Mouse (Mus musculus) midbrain, postnatal 0 days (tissue): ENCODE measurements around the gene Nell2. TPM values are rescaled to one million over a fixed set of nuclear protein-coding genes. Genes with fewer than 3 reads are reported as not detected.

Experiments
- ATAC-seq: fragments of 200-750 bp; cut with Nextera tagmentation; 2 replicates; pipeline ENCODE4 v1.8.0; 2017; ENCODE audit warnings: moderate number of reproducible peaks, mild to moderate bottlenecking, moderate TSS enrichment, moderate library complexity; ENCODE audit not compliant: low FRiP score
- DNase-seq: peaks from one replicate; pipeline ENCODE4 v3.0.0-alpha.2; 2015; ENCODE audit warnings: low spot score
- H3K27ac ChIP-seq: fragments of 300-500 bp; sonication (generic); 2 replicates; pipeline ENCODE4 v1.5.1; 2014; ENCODE audit warnings: low read depth, mild to moderate bottlenecking, low read length, mixed read lengths
- H3K27me3 ChIP-seq: fragments of 300-500 bp; sonication (generic); 2 replicates; pipeline ENCODE4 v1.6.1; 2014; ENCODE audit warnings: low read length, control low read depth, mixed read lengths; ENCODE audit not compliant: insufficient read depth
- H3K36me3 ChIP-seq: fragments of 300-500 bp; sonication (generic); 2 replicates; pipeline ENCODE4 v1.6.1; 2014; ENCODE audit warnings: low read length, control low read depth, mixed read lengths; ENCODE audit not compliant: insufficient read depth
- H3K4me1 ChIP-seq: fragments of 300-500 bp; sonication (generic); 2 replicates; pipeline ENCODE4 v1.6.1; 2014; ENCODE audit warnings: mild to moderate bottlenecking, control low read depth, antibody characterized with exemption, low read length, mixed read lengths; ENCODE audit not compliant: insufficient read depth
- H3K4me2 ChIP-seq: fragments of 300-500 bp; sonication (generic); 2 replicates; pipeline ENCODE4 v1.6.1; 2014; ENCODE audit warnings: low read depth, mild to moderate bottlenecking, low read length, mixed read lengths; ENCODE audit not compliant: poor library complexity, severe bottlenecking
- H3K4me3 ChIP-seq: fragments of 300-500 bp; sonication (generic); 2 replicates; pipeline ENCODE4 v1.5.1; 2014; ENCODE audit warnings: low read depth, mild to moderate bottlenecking, low read length, moderate library complexity
- H3K9ac ChIP-seq: fragments of 300-500 bp; sonication (generic); replicated peaks from 2 replicates; pipeline ENCODE4 v1.6.1; 2014; ENCODE audit warnings: mild to moderate bottlenecking, low read length, moderate library complexity, mixed read lengths; ENCODE audit not compliant: poor library complexity, severe bottlenecking
- H3K9me3 ChIP-seq: fragments of 300-500 bp; sonication (generic); 2 replicates; pipeline ENCODE4 v1.6.1; 2016; ENCODE audit warnings: low read length, control low read depth
- CTCF ChIP-seq: IDR thresholded peaks from 2 replicates; pipeline ENCODE4 v1.5.1; 2016; ENCODE audit warnings: antibody characterized with exemption, mild to moderate bottlenecking
- WGBS: fragments of 180-500 bp; shearing (Covaris S2); extraction: QIAGEN DNeasy Blood & Tissue Kit; methylation state at CpG from one replicate; pipeline ENCODE4 v1.1.7; 2014; 5-methylcytosine and 5-hydroxymethylcytosine counted together
- polyA plus RNA-seq: library from polyadenylated mRNA; unstranded; fragments of >200 nt; fragmentation: Nextera tagmentation; extraction: Ambion mirVana; gene quantifications from 2 replicates; pipeline ENCODE4 v1.2.1, GENCODE M21; 2015
- total RNA-seq: library from RNA; depleted of rRNA; stranded (reverse); fragments of >200 nt; gene quantifications from 2 replicates; pipeline ENCODE4 v1.2.3, GENCODE M21; 2014

Nell2 gene
- total and polyA plus RNA-seq, 2 experiments from 2014 or later = 181 to 199 TPM

DNA sequence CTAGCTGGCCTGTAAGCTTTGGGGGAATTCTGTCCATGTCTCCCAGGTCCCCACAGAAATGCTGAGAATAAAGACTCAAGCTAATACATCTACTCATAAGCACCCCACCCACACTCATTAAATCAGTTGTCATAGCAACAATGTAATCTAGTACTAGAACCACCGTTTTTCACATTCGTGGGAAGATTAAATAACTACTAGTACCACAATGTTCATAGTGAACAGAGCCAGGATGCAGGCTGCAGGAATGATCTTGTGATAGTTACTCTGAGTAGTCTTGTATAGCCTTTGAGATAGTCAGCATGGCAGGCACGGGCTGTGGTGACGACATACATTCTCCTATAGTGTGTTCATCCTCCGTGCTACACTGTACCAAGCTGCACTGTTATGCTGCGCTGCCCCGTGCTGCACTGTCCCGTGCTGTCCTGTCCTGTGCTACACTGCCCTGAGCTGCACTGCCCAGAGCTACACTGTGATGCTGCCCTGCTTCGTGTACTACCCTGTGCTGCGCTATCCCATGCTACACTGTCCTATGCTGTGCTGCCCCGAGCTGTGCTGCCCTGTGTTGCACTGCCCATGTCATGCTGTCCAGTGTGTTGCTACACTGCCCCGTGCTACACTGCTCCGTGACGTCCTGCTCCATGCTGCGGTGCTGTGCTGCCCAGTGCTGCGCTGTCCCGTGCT lies 392.3 kb downstream of the Nell2 start:
- H3K4me1 ChIP-seq = no peaks in the 10 kb centered on the region
- H3K9ac ChIP-seq = no peak overlapping the region
- H3K9me3 ChIP-seq = no peaks in the 10 kb centered on the region
- H3K36me3 ChIP-seq = no peaks in the 10 kb centered on the region
- no peak overlapping the region; the same call in 1 of the 2 replicates for H3K27ac ChIP-seq
- ATAC-seq (no peak), DNase-seq (no peak)
- 85% methylated on average over 17 of the region's 17 CpGs for WGBS
- TF ChIP-seq CTCF = no peak
- no peak overlapping the region for H3K4me2 ChIP-seq
- no peak overlapping the region for H3K4me3 ChIP-seq
- H3K27me3 ChIP-seq = no peaks in the 10 kb centered on the region

DNA sequence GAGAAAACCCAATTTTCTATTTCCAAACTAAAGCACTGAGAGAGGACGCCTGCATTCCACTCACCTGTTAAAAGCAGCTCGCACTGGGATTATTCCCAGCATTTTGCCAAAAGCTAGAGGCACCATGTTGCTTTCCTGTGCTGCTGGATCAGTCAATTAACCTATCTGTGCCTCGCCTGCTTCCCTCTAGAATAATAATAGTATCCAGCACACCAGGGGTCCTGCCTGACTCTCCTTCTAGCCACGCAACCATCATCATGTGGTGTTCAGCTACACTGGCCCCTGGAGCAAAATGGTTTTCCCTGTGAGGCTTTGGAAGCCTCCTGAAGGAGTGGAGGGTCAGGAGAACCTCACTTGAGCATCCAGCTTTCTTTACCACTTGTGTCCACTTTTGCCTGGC lies 397.0 kb downstream of the Nell2 start:
- Histone ChIP-seq H3K4me3 (no peak overlapping the region), H3K9me3 (no peaks in the 10 kb centered on the region), H3K27ac (no peak overlapping the region), H3K36me3 (no peaks in the 10 kb centered on the region), H3K4me1 (no peaks in the 10 kb centered on the region), H3K9ac (no peak overlapping the region), H3K4me2 (no peak overlapping the region), H3K27me3 (no peaks in the 10 kb centered on the region)
- DNase-seq = no peak
- 72% methylated on average over 4 of the region's 4 CpGs for WGBS
- no peak for ATAC-seq
- TF ChIP-seq CTCF = no peak

GRCm38 (mm10) chr15:95108626-95109025 lies 419.7 kb downstream of the Nell2 start:
- no peak for DNase-seq
- no peaks in the 10 kb centered on the region for H3K27me3 ChIP-seq
- no peak overlapping the region for H3K9ac ChIP-seq
- ATAC-seq = no peak
- WGBS = 89% methylated on average over 4 of the region's 4 CpGs
- no peak overlapping the region for H3K4me3 ChIP-seq
- no peaks in the 10 kb centered on the region for H3K4me1 ChIP-seq
- H3K36me3 ChIP-seq = no peaks in the 10 kb centered on the region
- H3K9me3 ChIP-seq = no peaks in the 10 kb centered on the region
- no peak overlapping the region for H3K4me2 ChIP-seq
- TF ChIP-seq CTCF = no peak
- no peak overlapping the region for H3K27ac ChIP-seq

- H3K4me2 ChIP-seq = no peak overlapping the region
- 60% methylated on average over 8 of the region's 8 CpGs for WGBS
- H3K36me3 ChIP-seq = no peaks in the 10 kb centered on the region
- DNase-seq (no peak), ATAC-seq (no peak)
- no peak overlapping the region for H3K9ac ChIP-seq
- no peaks in the 10 kb centered on the region for H3K27me3 ChIP-seq
- H3K27ac ChIP-seq = no peak overlapping the region
- H3K9me3 ChIP-seq = no peaks in the 10 kb centered on the region
- no peak for TF ChIP-seq CTCF
- no peak overlapping the region for H3K4me3 ChIP-seq
- H3K4me1 ChIP-seq = no peaks in the 10 kb centered on the region
Observed at GRCm38 (mm10) chr15:95107246-95107809, 421.0 kb downstream of the Nell2 start.

DNA sequence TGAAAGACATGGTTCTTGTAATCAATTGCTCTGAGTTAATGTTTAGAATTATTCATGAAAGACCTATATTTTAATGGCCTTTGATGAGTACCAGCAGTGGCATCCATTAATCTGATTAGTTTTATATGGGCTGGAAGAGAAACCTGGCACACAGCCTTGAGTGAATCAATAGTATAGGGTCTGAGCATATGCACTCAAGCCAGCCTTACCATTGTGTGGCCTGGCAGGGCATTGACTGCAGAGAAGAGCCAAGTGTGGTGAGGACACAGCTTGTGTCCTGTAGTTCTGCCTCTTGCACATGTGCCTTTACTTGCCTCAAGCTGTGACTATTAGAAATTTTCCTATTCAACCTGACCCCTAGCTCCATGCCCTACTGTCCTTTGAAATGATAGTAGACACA lies 426.8 kb downstream of the Nell2 start:
- no peaks in the 10 kb centered on the region for H3K4me1 ChIP-seq
- H3K4me2 ChIP-seq = no peak overlapping the region
- H3K9me3 ChIP-seq = no peaks in the 10 kb centered on the region
- H3K27ac ChIP-seq = no peak overlapping the region
- H3K4me3 ChIP-seq = no peak overlapping the region
- H3K27me3 ChIP-seq = no peaks in the 10 kb centered on the region
- no peak for TF ChIP-seq CTCF
- no peak overlapping the region for H3K9ac ChIP-seq
- no peaks in the 10 kb centered on the region for H3K36me3 ChIP-seq
- ATAC-seq = no peak
- DNase-seq = no peak

GRCm38 (mm10) chr15:95100133-95100532 lies 428.2 kb downstream of the Nell2 start:
- DNase-seq = no peak
- Histone ChIP-seq H3K36me3 (no peaks in the 10 kb centered on the region), H3K4me3 (no peak overlapping the region), H3K9me3 (no peaks in the 10 kb centered on the region), H3K4me1 (no peaks in the 10 kb centered on the region), H3K27me3 (no peaks in the 10 kb centered on the region), H3K9ac (no peak overlapping the region), H3K4me2 (no peak overlapping the region), H3K27ac (no peak overlapping the region)
- WGBS = 80% methylated on average over 7 of the region's 7 CpGs
- no peak for ATAC-seq
- TF ChIP-seq CTCF = no peak
